Mouse (Mus musculus) MEL (cell line): ENCODE measurements around the gene Foxn1. TPM values are rescaled to one million over a fixed set of nuclear protein-coding genes. Genes with fewer than 3 reads are reported as not detected.

ENCODE experiments used
- DNase-seq: peaks from one replicate; pipeline ENCODE4 v3.0.0; 2011; ENCODE audit warnings: low read depth, low spot score
- H3K27ac ChIP-seq: 2 replicates; pipeline ENCODE4 v1.5.1; 2012; ENCODE audit warnings: low read depth, mild to moderate bottlenecking, control low read depth, low read length, moderate library complexity; ENCODE audit not compliant: control insufficient read depth
- H3K27me3 ChIP-seq, 2 experiments: fragments of 150-350 bp in 1 of 2; sonication (generic) in 1 of 2; 2 replicates each; pipeline ENCODE4 v1.6.1; 2012; ENCODE audit warnings: low read length in 2 of 2, mild to moderate bottlenecking in 2 of 2, improper control_type of control experiment in 1 of 2, moderate library complexity in 1 of 2; ENCODE audit not compliant: insufficient read depth in 2 of 2, control insufficient read depth in 1 of 2
- H3K36me3 ChIP-seq, 2 experiments: 2 replicates each; pipeline ENCODE4 v1.6.1; 2012 to 2014; ENCODE audit warnings: low read length in 2 of 2, improper control_type of control experiment in 1 of 2, inconsistent platforms in 1 of 2, mild to moderate bottlenecking in 1 of 2; ENCODE audit not compliant: insufficient read depth in 2 of 2, control insufficient read depth in 1 of 2
- H3K4me1 ChIP-seq, 2 experiments: fragments of 150-350 bp in 1 of 2; sonication (generic) in 1 of 2; 2 replicates each; pipeline ENCODE4 v1.6.1; 2012; ENCODE audit warnings: low read length in 2 of 2, improper control_type of control experiment in 1 of 2, mild to moderate bottlenecking in 1 of 2; ENCODE audit not compliant: insufficient read depth in 2 of 2, control insufficient read depth in 1 of 2
- H3K4me3 ChIP-seq, 2 experiments: fragments of 150-350 bp in 1 of 2; sonication (generic) in 1 of 2; 2 replicates each; pipeline ENCODE4 v1.5.1; 2012; ENCODE audit warnings: low read depth in 2 of 2, low read length in 2 of 2, mild to moderate bottlenecking in 2 of 2, moderate library complexity in 2 of 2, control low read depth in 1 of 2, improper control_type of control experiment in 1 of 2; ENCODE audit not compliant: control insufficient read depth in 1 of 2, insufficient read depth in 1 of 2
- H3K79me2 ChIP-seq: 2 replicates; pipeline ENCODE4 v1.6.1; 2012; ENCODE audit warnings: mild to moderate bottlenecking, low read length, moderate library complexity; ENCODE audit not compliant: control insufficient read depth, poor library complexity, insufficient read depth
- H3K9ac ChIP-seq: 2 replicates; pipeline ENCODE4 v1.6.1; 2012; ENCODE audit warnings: low read depth, mild to moderate bottlenecking, control low read depth, low read length, moderate library complexity; ENCODE audit not compliant: control insufficient read depth, poor library complexity, severe bottlenecking
- H3K9me3 ChIP-seq: fragments of 150-350 bp; sonication (generic); replicated peaks from 2 replicates; pipeline ENCODE4 v1.6.1; 2012; ENCODE audit warnings: mild to moderate bottlenecking, low read length, improper control_type of control experiment, moderate library complexity; ENCODE audit not compliant: insufficient read depth
- BHLHE40 ChIP-seq: IDR thresholded peaks from 2 replicates; pipeline ENCODE4 v1.6.1; 2012; ENCODE audit warnings: low read depth, mild to moderate bottlenecking, inconsistent platforms, low read length, improper control_type of control experiment, borderline replicate concordance
- CTCF ChIP-seq, 3 experiments: IDR thresholded peaks in 2 of 3; conservative IDR thresholded peaks in 1 of 3; 2 replicates each; pipeline ENCODE4 v1.5.1; 2011 to 2012; ENCODE audit warnings: low read length in 3 of 3, low read depth in 2 of 3, mild to moderate bottlenecking in 2 of 3, improper control_type of control experiment in 1 of 3, inconsistent platforms in 1 of 3, mixed read lengths in 1 of 3, moderate library complexity in 1 of 3; ENCODE audit not compliant: control insufficient read depth in 1 of 3, insufficient read depth in 1 of 3, poor library complexity in 1 of 3, severe bottlenecking in 1 of 3
- ELF1 ChIP-seq: IDR thresholded peaks from 2 replicates; pipeline ENCODE4 v1.6.1; 2014; ENCODE audit warnings: low read depth, mild to moderate bottlenecking, inconsistent platforms, low read length, improper control_type of control experiment, moderate library complexity
- ETS1 ChIP-seq: IDR thresholded peaks from 2 replicates; pipeline ENCODE4 v1.6.1; 2012; ENCODE audit warnings: low read depth, mild to moderate bottlenecking, inconsistent platforms, low read length, improper control_type of control experiment, moderate library complexity
- GABPA ChIP-seq: IDR thresholded peaks from 2 replicates; pipeline ENCODE4 v1.6.1; 2012; ENCODE audit warnings: low read depth, mild to moderate bottlenecking, inconsistent platforms, low read length, improper control_type of control experiment, moderate library complexity
- HCFC1 ChIP-seq: IDR thresholded peaks from 2 replicates; pipeline ENCODE4 v1.6.1; 2012; ENCODE audit warnings: low read depth, mild to moderate bottlenecking, inconsistent platforms, low read length, improper control_type of control experiment, moderate library complexity
- JUND ChIP-seq: IDR thresholded peaks from 2 replicates; pipeline ENCODE4 v1.6.1; 2011; ENCODE audit warnings: low read depth, mild to moderate bottlenecking, improper control_type of control experiment, low read length
- KAT2A ChIP-seq: conservative IDR thresholded peaks from 2 replicates; pipeline ENCODE4 v1.6.1; 2012; ENCODE audit warnings: low read depth, low read length, improper control_type of control experiment, inconsistent platforms
- MAZ ChIP-seq: IDR thresholded peaks from 2 replicates; pipeline ENCODE4 v1.6.1; 2012; ENCODE audit warnings: low read depth, mild to moderate bottlenecking, inconsistent platforms, low read length, improper control_type of control experiment
- MEF2A ChIP-seq: IDR thresholded peaks from 2 replicates; pipeline ENCODE4 v1.6.1; 2014; ENCODE audit warnings: low read depth, mild to moderate bottlenecking, inconsistent platforms, low read length, improper control_type of control experiment; ENCODE audit not compliant: poor library complexity, insufficient replicate concordance, severe bottlenecking; ENCODE audit errors: extremely low read depth
- MXI1 ChIP-seq: IDR thresholded peaks from 2 replicates; pipeline ENCODE4 v1.6.1; 2011; ENCODE audit warnings: mild to moderate bottlenecking, low read depth, low read length, improper control_type of control experiment
- MYC ChIP-seq: IDR thresholded peaks from 2 replicates; pipeline ENCODE4 v1.6.1; 2011; ENCODE audit warnings: low read depth, mild to moderate bottlenecking, low read length, improper control_type of control experiment, moderate library complexity
- NELFE ChIP-seq: IDR thresholded peaks from 2 replicates; pipeline ENCODE4 v1.6.1; 2011; ENCODE audit warnings: low read depth, low read length, improper control_type of control experiment
- NRF1 ChIP-seq: IDR thresholded peaks from 2 replicates; pipeline ENCODE4 v1.6.1; 2014; ENCODE audit warnings: low read depth, mild to moderate bottlenecking, inconsistent platforms, low read length, improper control_type of control experiment, moderate library complexity; ENCODE audit not compliant: poor library complexity, insufficient read depth, severe bottlenecking
- POLR2AphosphoS2 ChIP-seq: IDR thresholded peaks from 2 replicates; pipeline ENCODE4 v1.6.1; 2011; ENCODE audit warnings: low read length, improper control_type of control experiment
- POLR2AphosphoS5 ChIP-seq: IDR thresholded peaks from 2 replicates; pipeline ENCODE4 v1.6.1; 2012; ENCODE audit warnings: low read depth, borderline replicate concordance, mild to moderate bottlenecking, inconsistent platforms, low read length, moderate library complexity, mixed read lengths
- RAD21 ChIP-seq: IDR thresholded peaks from 2 replicates; pipeline ENCODE4 v1.6.1; 2011; ENCODE audit warnings: mild to moderate bottlenecking, low read depth, low read length, improper control_type of control experiment
- SIN3A ChIP-seq: IDR thresholded peaks from 2 replicates; pipeline ENCODE4 v1.6.1; 2012; ENCODE audit warnings: low read length, improper control_type of control experiment, inconsistent platforms
- TCF12 ChIP-seq: IDR thresholded peaks from 2 replicates; pipeline ENCODE4 v1.6.1; 2014; ENCODE audit warnings: low read depth, mild to moderate bottlenecking, inconsistent platforms, low read length, improper control_type of control experiment, moderate library complexity
- UBTF ChIP-seq: IDR thresholded peaks from 2 replicates; pipeline ENCODE4 v1.6.1; 2012; ENCODE audit warnings: low read depth, mild to moderate bottlenecking, inconsistent platforms, low read length, improper control_type of control experiment, moderate library complexity, borderline replicate concordance; ENCODE audit not compliant: insufficient read depth
- USF2 ChIP-seq, 2 experiments: IDR thresholded peaks; 2 replicates each; pipeline ENCODE4 v1.6.1; 2011 to 2012; ENCODE audit warnings: improper control_type of control experiment in 2 of 2, low read length in 2 of 2, borderline replicate concordance in 1 of 2, inconsistent platforms in 1 of 2, low read depth in 1 of 2, mild to moderate bottlenecking in 1 of 2; ENCODE audit not compliant: insufficient read depth in 1 of 2
- ZC3H11A ChIP-seq: IDR thresholded peaks from 2 replicates; pipeline ENCODE4 v1.6.1; 2012; ENCODE audit warnings: low read depth, mild to moderate bottlenecking, inconsistent platforms, low read length, improper control_type of control experiment
- ZMIZ1 ChIP-seq: IDR thresholded peaks from 2 replicates; pipeline ENCODE4 v1.6.1; 2012; ENCODE audit warnings: low read depth, mild to moderate bottlenecking, inconsistent platforms, low read length, improper control_type of control experiment, moderate library complexity
- ZNF384 ChIP-seq: IDR thresholded peaks from 2 replicates; pipeline ENCODE4 v1.6.1; 2012; ENCODE audit warnings: low read depth, mild to moderate bottlenecking, inconsistent platforms, low read length, improper control_type of control experiment
- polyA plus RNA-seq, 2 experiments: library from polyadenylated mRNA; stranded (reverse) in 1 of 2; unstranded in 1 of 2; fragments of >175 nt in 1 of 2; fragments of >200 nt in 1 of 2; gene quantifications; 2 replicates each; pipeline versions ENCODE4 v1.2.1 to v1.2.4; 2012; ENCODE audit warnings: low replicate concordance in 2 of 2, low read depth in 1 of 2; ENCODE audit not compliant: insufficient read length in 2 of 2, insufficient read depth in 1 of 2, missing spikeins in 1 of 2
- total RNA-seq: library from RNA; depleted of rRNA; stranded (reverse); fragments of 300-350 nt; gene quantifications from 2 replicates; pipeline ENCODE4 v1.2.3, GENCODE M21; 2012

Foxn1 gene
- total and polyA plus RNA-seq, 3 experiments: not detected

- H3K79me2 ChIP-seq: no peaks in the 10 kb centered on the region
- no peak overlapping the region for H3K27ac ChIP-seq
- no peak overlapping the region for H3K9ac ChIP-seq
- no peak for DNase-seq
- H3K4me1 ChIP-seq: no peaks in the 10 kb centered on the region
- H3K36me3 ChIP-seq: no peaks in the 10 kb centered on the region
- H3K27me3 ChIP-seq: peaks cover 8 to 23% of the 10 kb centered on the region in 2 experiments
- no peak overlapping the region for H3K4me3 ChIP-seq
- H3K9me3 ChIP-seq: no peaks in the 10 kb centered on the region
- TF ChIP-seq TCF12 (no peak), JUND (no peak), POLR2AphosphoS5 (no peak), USF2 (IDR thresholded peaks at IDR 0.05; ENCODE audit: borderline replicate concordance in 1 of 2, insufficient read depth in 1 of 2, low read depth in 1 of 2, low read length in 2 of 2) (no peak)
Measured at GRCm38 (mm10) chr11:78392728-78393127, 6.4 kb upstream of the Foxn1 start.

DNA sequence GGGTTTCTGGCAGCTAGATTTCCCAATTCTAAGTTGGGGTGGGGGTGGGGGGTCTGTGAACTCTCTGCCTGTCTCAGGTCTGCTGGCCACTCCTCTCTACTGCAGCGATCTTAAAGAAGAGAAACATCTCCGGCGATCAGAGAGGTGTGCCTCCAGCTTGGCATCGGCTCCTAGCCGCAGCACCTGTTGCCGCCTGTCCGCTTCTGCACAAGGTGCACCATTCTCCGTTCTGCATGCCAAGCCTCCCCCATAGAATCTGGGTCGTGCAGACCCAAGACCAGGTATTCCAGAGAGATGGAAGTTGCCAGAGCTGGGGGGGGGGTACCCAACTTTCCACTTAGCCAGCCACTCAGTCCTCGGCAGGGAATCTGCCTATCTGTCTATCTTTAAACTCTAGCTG is 582 bp downstream of the Foxn1 start:
- H3K4me1 ChIP-seq: no peaks in the 10 kb centered on the region
- no peaks in the 10 kb centered on the region for H3K36me3 ChIP-seq
- DNase-seq: no peak
- no peak overlapping the region for H3K9ac ChIP-seq
- no peaks in the 10 kb centered on the region for H3K9me3 ChIP-seq
- no peak overlapping the region for H3K4me3 ChIP-seq
- no peak overlapping the region for H3K27ac ChIP-seq
- peaks cover 11 to 25% of the 10 kb centered on the region in 2 experiments for H3K27me3 ChIP-seq
- H3K79me2 ChIP-seq: no peaks in the 10 kb centered on the region
- no peak for TF ChIP-seq ZNF384
- no peak for TF ChIP-seq POLR2AphosphoS5
- no peak for TF ChIP-seq MXI1
- no peak for TF ChIP-seq ZMIZ1
- no peak for TF ChIP-seq SIN3A
- TF ChIP-seq MAZ: no peak
- no peak for TF ChIP-seq NRF1
- no peak for TF ChIP-seq MYC
- TF ChIP-seq CTCF (IDR thresholded peaks at IDR 0.05 in 2 of 3, conservative IDR thresholded peaks at IDR 0.05 in 1 of 3; ENCODE audit: control insufficient read depth in 1 of 3, insufficient read depth in 1 of 3, low read depth in 2 of 3, low read length in 3 of 3, poor library complexity in 1 of 3, severe bottlenecking in 1 of 3): no peak
- TF ChIP-seq ELF1: no peak
- TF ChIP-seq KAT2A: no peak

DNA sequence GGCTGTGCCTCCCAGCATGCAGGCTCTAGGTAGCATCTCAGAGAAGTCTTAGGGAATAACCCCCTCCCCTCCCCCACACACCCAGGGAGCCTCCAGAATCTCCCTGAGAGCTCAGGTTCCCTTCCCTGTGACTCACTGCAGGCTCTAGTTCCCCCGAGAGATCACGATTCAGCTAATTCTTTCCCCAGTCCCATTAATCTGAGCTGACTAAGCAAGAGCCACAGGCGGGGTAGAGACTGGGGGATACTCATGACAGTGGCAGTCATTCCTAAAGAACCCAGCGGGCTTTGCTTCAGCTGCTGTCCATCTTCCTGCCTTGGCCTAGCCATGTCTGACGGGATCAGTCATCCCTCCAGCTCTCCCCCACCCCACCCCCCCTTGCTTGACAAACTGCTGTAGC is 3.7 kb downstream of the Foxn1 start:
- no peak overlapping the region for H3K9ac ChIP-seq
- no peaks in the 10 kb centered on the region for H3K79me2 ChIP-seq
- H3K36me3 ChIP-seq: no peaks in the 10 kb centered on the region
- TF ChIP-seq BHLHE40 (no peak), POLR2AphosphoS2 (no peak), ZMIZ1 (no peak), POLR2AphosphoS5 (no peak), UBTF (no peak), GABPA (no peak), ZC3H11A (no peak), TCF12 (no peak), USF2 (IDR thresholded peaks at IDR 0.05; ENCODE audit: borderline replicate concordance in 1 of 2, insufficient read depth in 1 of 2, low read depth in 1 of 2, low read length in 2 of 2) (no peak), ELF1 (no peak), NELFE (no peak), RAD21 (no peak), ETS1 (no peak), HCFC1 (no peak), MXI1 (no peak), MEF2A (no peak)
- no peak overlapping the region for H3K27ac ChIP-seq
- no peaks in the 10 kb centered on the region for H3K9me3 ChIP-seq
- DNase-seq: no peak
- peaks cover 27 to 41% of the 10 kb centered on the region in 2 experiments for H3K27me3 ChIP-seq
- H3K4me3 ChIP-seq: no peak overlapping the region
- no peaks in the 10 kb centered on the region for H3K4me1 ChIP-seq
